Mouse (Mus musculus): ENCODE data around the gene Crebzf.

Crebzf gene

DNA sequence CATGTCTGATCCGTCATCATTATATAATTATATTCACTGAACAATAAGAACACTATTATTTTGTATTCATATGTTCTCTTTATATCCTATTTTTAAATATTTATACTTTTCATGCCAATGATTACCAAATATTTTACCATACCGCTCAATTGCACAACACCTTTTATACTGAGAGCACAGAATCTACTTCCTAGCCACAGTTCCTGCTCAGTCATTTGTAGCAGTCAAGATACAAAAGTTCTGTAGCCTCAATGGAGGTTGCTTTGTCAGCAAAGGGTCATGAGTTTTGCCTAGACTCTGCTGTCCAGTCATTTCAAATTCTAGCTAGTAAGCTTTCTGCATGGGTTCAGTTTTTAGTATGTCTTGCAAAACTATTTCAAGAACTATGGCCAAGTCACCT, 40.1 kb downstream of the Crebzf start:
- no peak for DNase-seq
